Mouse (Mus musculus): Measurements from ENCODE around the gene Rtp3. TPM values are rescaled to one million over a fixed set of nuclear protein-coding genes. Genes with fewer than 3 reads are reported as not detected.

The Rtp3 gene
- polyA plus RNA-seq, 1 experiment from 2014 or later, result 0.24 TPM

Other genes with a start within 250 kb of the Rtp3 start
- gene Myl3, start 248.7 kb downstream of the Rtp3 start, polyA plus RNA-seq (2015; fragmentation: Nextera tagmentation; extraction: Ambion mirVana), result 0.53 and 0.58 TPM in 2 replicates
- gene Pth1r, start 243.4 kb downstream of the Rtp3 start, polyA plus RNA-seq (2015; fragmentation: Nextera tagmentation; extraction: Ambion mirVana), result 21.6 and 23.6 TPM in 2 replicates
- gene Prss42, start 192.4 kb downstream of the Rtp3 start, polyA plus RNA-seq (2015; fragmentation: Nextera tagmentation; extraction: Ambion mirVana), result not detected in 2 replicates
- not detected in 2 replicates for gene Prss44, start 176.6 kb downstream of the Rtp3 start, polyA plus RNA-seq (2015; fragmentation: Nextera tagmentation; extraction: Ambion mirVana)
- not detected in 2 replicates for gene Prss43, start 163.9 kb downstream of the Rtp3 start, polyA plus RNA-seq (2015; fragmentation: Nextera tagmentation; extraction: Ambion mirVana)
- gene Prss45, start 156.0 kb downstream of the Rtp3 start, polyA plus RNA-seq (2015; fragmentation: Nextera tagmentation; extraction: Ambion mirVana), result not detected in 2 replicates
- not detected in 2 replicates for gene Prss46, start 146.1 kb downstream of the Rtp3 start, polyA plus RNA-seq (2015; fragmentation: Nextera tagmentation; extraction: Ambion mirVana)
- gene Prss50, start 132.6 kb downstream of the Rtp3 start, polyA plus RNA-seq (2015; fragmentation: Nextera tagmentation; extraction: Ambion mirVana), result 0.19 and 0.59 TPM in 2 replicates
- 6.1 and 6.5 TPM in 2 replicates for gene Als2cl, start 110.7 kb downstream of the Rtp3 start, polyA plus RNA-seq (2015; fragmentation: Nextera tagmentation; extraction: Ambion mirVana)
- 2.1 and 2.5 TPM in 2 replicates for gene Tmie, start 110.5 kb downstream of the Rtp3 start, polyA plus RNA-seq (2015; fragmentation: Nextera tagmentation; extraction: Ambion mirVana)
- gene Fam240a, start 73.7 kb downstream of the Rtp3 start, polyA plus RNA-seq (2015; fragmentation: Nextera tagmentation; extraction: Ambion mirVana), result not detected in 2 replicates
- not detected in 2 replicates for gene Tdgf1, start 44.4 kb downstream of the Rtp3 start, polyA plus RNA-seq (2015; fragmentation: Nextera tagmentation; extraction: Ambion mirVana)
- 0.23 and 0.34 TPM in 2 replicates for gene Lrrc2, start 39.0 kb downstream of the Rtp3 start, polyA plus RNA-seq (2015; fragmentation: Nextera tagmentation; extraction: Ambion mirVana)
- 2.2 and 5.1 TPM in 2 replicates for gene Ltf, start 28.7 kb upstream of the Rtp3 start, polyA plus RNA-seq (2015; fragmentation: Nextera tagmentation; extraction: Ambion mirVana)
- 1.8 and 2.6 TPM in 2 replicates for gene Ccrl2, start 66.9 kb upstream of the Rtp3 start, polyA plus RNA-seq (2015; fragmentation: Nextera tagmentation; extraction: Ambion mirVana)
- gene Lrrfip2, start 127.0 kb upstream of the Rtp3 start, polyA plus RNA-seq (2015; fragmentation: Nextera tagmentation; extraction: Ambion mirVana), result 41.4 and 41.6 TPM in 2 replicates

Data from intestine, embryonic 15.5 days (tissue).